Mouse (Mus musculus) right cerebral cortex, adult 18-20 months (tissue): ENCODE results near the gene Ces1g.

ENCODE experiments used
- DNase-seq: peaks from one replicate; pipeline ENCODE4 v3.0.0; 2022; ENCODE audit warnings: mixed read lengths

Gene Ces1g

GRCm38 (mm10) chr8:93337207-93337606, at the start of gene Ces1g:
Ces1g (minus strand) TSS chr8:93337308.
- no peak for DNase-seq

GRCm38 (mm10) chr8:93379625-93380024, 42.5 kb upstream of the Ces1g start, which contains the start of gene Ces1h:
Ces1h (minus strand) TSS chr8:93379725.
- no peak for DNase-seq

GRCm38 (mm10) chr8:93369481-93369880, 32.4 kb upstream of the Ces1g start:
- no peak for DNase-seq

- no peak for DNase-seq
Measured at GRCm38 (mm10) chr8:93360113-93360512, 23.0 kb upstream of the Ces1g start.

GRCm38 (mm10) chr8:93339531-93339930, 2.4 kb upstream of the Ces1g start:
- no peak for DNase-seq

GRCm38 (mm10) chr8:93332703-93333102, 4.4 kb downstream of the Ces1g start:
- DNase-seq: no peak

- DNase-seq: no peak
Measured at GRCm38 (mm10) chr8:93331151-93331550, 6.0 kb downstream of the Ces1g start.

GRCm38 (mm10) chr8:93325123-93325522, 12.0 kb downstream of the Ces1g start:
- no peak for DNase-seq

GRCm38 (mm10) chr8:93317031-93317430, 20.1 kb downstream of the Ces1g start:
- no peak for DNase-seq

GRCm38 (mm10) chr8:93315557-93315956, 21.6 kb downstream of the Ces1g start:
- no peak for DNase-seq

- no peak for DNase-seq
Measured at GRCm38 (mm10) chr8:93283896-93284295, 53.2 kb downstream of the Ces1g start.

- DNase-seq: no peak
Measured at GRCm38 (mm10) chr8:93282349-93282748, 54.8 kb downstream of the Ces1g start.

GRCm38 (mm10) chr8:93279556-93279955, 57.6 kb downstream of the Ces1g start, which contains the start of gene Ces1f:
Ces1f (minus strand) TSS chr8:93279747.
- no peak for DNase-seq

GRCm38 (mm10) chr8:93278176-93278805, 58.8 kb downstream of the Ces1g start:
- DNase-seq: no peak

- no peak for DNase-seq
Measured at GRCm38 (mm10) chr8:93274609-93275008, 62.5 kb downstream of the Ces1g start.

GRCm38 (mm10) chr8:93273321-93273720, 63.8 kb downstream of the Ces1g start:
- DNase-seq: peak; percentile 59

GRCm38 (mm10) chr8:93272686-93273085, 64.4 kb downstream of the Ces1g start:
- no peak for DNase-seq

GRCm38 (mm10) chr8:93261436-93261835, 75.7 kb downstream of the Ces1g start:
- DNase-seq: no peak

GRCm38 (mm10) chr8:93252400-93252925, 84.6 kb downstream of the Ces1g start:
- no peak for DNase-seq
